Mouse (Mus musculus): Measurements from ENCODE around the gene Mapk7. TPM values are rescaled to one million over a fixed set of nuclear protein-coding genes. Genes with fewer than 3 reads are reported as not detected.

Gene Mapk7
- polyA plus RNA-seq, 1 experiment from 2014 or later = 36.2 TPM

DNA sequence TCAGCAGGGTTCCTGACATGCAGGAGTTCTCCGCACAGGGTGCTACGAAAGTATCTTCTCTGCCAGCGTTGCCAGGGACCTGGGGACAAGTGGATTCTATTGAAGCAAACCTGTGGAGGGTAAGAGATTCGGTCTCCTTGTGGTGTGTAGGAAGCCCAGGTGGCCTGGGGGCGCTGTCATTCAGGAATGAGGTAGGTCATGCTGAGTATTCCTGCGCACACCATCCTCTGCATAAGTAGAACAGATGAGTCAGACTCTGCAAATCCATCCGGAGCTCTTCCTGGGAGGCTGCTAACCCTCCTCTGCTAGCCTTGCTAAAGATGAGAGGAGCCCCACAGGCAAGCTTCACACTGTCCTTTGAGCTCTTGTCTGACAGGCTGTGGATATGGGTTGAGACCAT, 52.5 kb downstream of the Mapk7 start:
- TF ChIP-seq EP300 (IDR thresholded peaks at IDR 0.05) (no peak), CTCF (IDR thresholded peaks at IDR 0.05) (no peak)
- no peaks in the 10 kb centered on the region for H3K9me3 ChIP-seq (ENCODE audit: low read length)
- 83% methylated on average over 7 of the region's 7 CpGs for WGBS

DNA sequence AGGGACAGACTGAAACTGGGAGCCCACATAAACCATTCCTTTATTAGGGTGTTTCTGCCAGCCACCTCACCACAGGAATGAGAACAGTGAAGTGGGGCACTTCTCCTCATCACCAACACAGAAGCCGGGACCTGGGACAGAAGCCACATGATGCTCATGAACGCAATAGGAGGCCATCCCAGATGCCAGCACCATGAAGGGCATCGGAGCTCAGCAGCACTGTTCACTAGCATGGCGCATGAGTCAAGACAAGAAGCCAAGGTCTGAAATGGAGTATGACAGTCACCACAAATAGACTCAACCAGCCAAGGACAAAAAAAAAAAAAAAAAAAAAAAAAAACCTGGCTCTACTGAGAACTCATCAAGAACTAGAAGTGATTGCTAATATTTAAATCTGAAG, 53.8 kb downstream of the Mapk7 start:
- H3K4me2 ChIP-seq (replicated peaks; ENCODE audit: low read depth, low read length) = no peak overlapping the region
- no peak overlapping the region for H3K9ac ChIP-seq (replicated peaks; ENCODE audit: low read depth)
- no peaks in the 10 kb centered on the region for H3K27me3 ChIP-seq (replicated peaks; ENCODE audit: insufficient read depth, low read length)
- no peak for ATAC-seq
- H3K36me3 ChIP-seq (ENCODE audit: insufficient read depth, low read length) = no peaks in the 10 kb centered on the region
- H3K4me1 ChIP-seq (ENCODE audit: insufficient read depth, low read depth, low read length) = no peaks in the 10 kb centered on the region
- no peak overlapping the region for H3K27ac ChIP-seq (ENCODE audit: low read length)
- DNase-seq (ENCODE audit: low spot score) = no peak
- WGBS = 92% methylated on average over 4 of the region's 4 CpGs
- TF ChIP-seq EP300 (IDR thresholded peaks at IDR 0.05) (no peak), CTCF (IDR thresholded peaks at IDR 0.05) (no peak)
- no peaks in the 10 kb centered on the region for H3K9me3 ChIP-seq (ENCODE audit: low read length)
- no peak overlapping the region for H3K4me3 ChIP-seq (ENCODE audit: low read depth, low read length)

More for the DNA sequence above, 52.5 kb downstream of the Mapk7 start:
- H3K4me3 ChIP-seq (ENCODE audit: low read depth, low read length) = no peak overlapping the region
- no peaks in the 10 kb centered on the region for H3K27me3 ChIP-seq (replicated peaks; ENCODE audit: insufficient read depth, low read length)
- no peak overlapping the region for H3K27ac ChIP-seq (ENCODE audit: low read length)
- no peak overlapping the region for H3K4me2 ChIP-seq (replicated peaks; ENCODE audit: low read depth, low read length)
- H3K36me3 ChIP-seq (ENCODE audit: insufficient read depth, low read length) = no peaks in the 10 kb centered on the region
- ATAC-seq = no peak
- DNase-seq (ENCODE audit: low spot score) = no peak
- no peak overlapping the region for H3K9ac ChIP-seq (replicated peaks; ENCODE audit: low read depth)
- H3K4me1 ChIP-seq (ENCODE audit: insufficient read depth, low read depth, low read length) = no peaks in the 10 kb centered on the region

DNA sequence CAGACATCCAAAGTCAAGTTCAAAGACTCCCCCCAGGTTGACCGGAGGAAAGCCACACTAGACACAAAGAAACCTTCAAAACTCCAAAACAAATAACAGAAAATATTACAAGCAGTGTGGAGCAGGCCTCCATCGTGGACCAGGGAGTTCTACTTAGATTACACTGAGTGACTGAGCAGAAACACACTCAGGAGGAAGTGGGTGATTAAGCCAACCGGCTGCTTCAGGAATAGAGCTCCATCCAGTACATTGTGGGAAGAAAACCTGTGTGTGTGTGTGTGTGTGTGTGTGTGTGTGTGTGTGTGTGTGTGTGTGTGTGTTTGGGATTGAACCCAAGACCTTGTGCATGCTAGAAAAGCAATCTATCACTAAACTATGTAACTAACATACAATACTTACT, 55.0 kb downstream of the Mapk7 start:
- DNase-seq (ENCODE audit: low spot score) (no peak), ATAC-seq (no peak)
- WGBS = 44% methylated on average over 3 of the region's 3 CpGs
- Histone ChIP-seq H3K9ac (replicated peaks; ENCODE audit: low read depth) (no peak overlapping the region), H3K27ac (ENCODE audit: low read length) (no peak overlapping the region), H3K4me3 (ENCODE audit: low read depth, low read length) (no peak overlapping the region), H3K4me1 (ENCODE audit: insufficient read depth, low read depth, low read length) (no peaks in the 10 kb centered on the region), H3K27me3 (replicated peaks; ENCODE audit: insufficient read depth, low read length) (no peaks in the 10 kb centered on the region), H3K36me3 (ENCODE audit: insufficient read depth, low read length) (no peaks in the 10 kb centered on the region), H3K4me2 (replicated peaks; ENCODE audit: low read depth, low read length) (no peak overlapping the region), H3K9me3 (ENCODE audit: low read length) (no peaks in the 10 kb centered on the region)
- no peak for TF ChIP-seq EP300 (IDR thresholded peaks at IDR 0.05)
- TF ChIP-seq CTCF (IDR thresholded peaks at IDR 0.05) = no peak

Other genes with a start within 250 kb of the Mapk7 start
- gene Aldh3a2, start 226.9 kb downstream of the Mapk7 start, polyA plus RNA-seq (2015; fragmentation: Nextera tagmentation; extraction: Ambion mirVana) = 67.4 and 68.4 TPM in 2 replicates
- 0.19 and 0.20 TPM in 2 replicates for gene Slc47a2, start 151.5 kb downstream of the Mapk7 start, polyA plus RNA-seq (2015; fragmentation: Nextera tagmentation; extraction: Ambion mirVana)
- gene Slc47a1, start 116.1 kb downstream of the Mapk7 start, polyA plus RNA-seq (2015; fragmentation: Nextera tagmentation; extraction: Ambion mirVana) = 2.9 and 3.0 TPM in 2 replicates
- 0.24 and 0.32 TPM in 2 replicates for gene Rnf112, start 40.3 kb downstream of the Mapk7 start, polyA plus RNA-seq (2015; fragmentation: Nextera tagmentation; extraction: Ambion mirVana)
- gene Mfap4, start 9.0 kb downstream of the Mapk7 start, polyA plus RNA-seq (2015; fragmentation: Nextera tagmentation; extraction: Ambion mirVana) = 2,152 and 2,309 TPM in 2 replicates
- gene B9d1, start 10.7 kb upstream of the Mapk7 start, polyA plus RNA-seq (2015; fragmentation: Nextera tagmentation; extraction: Ambion mirVana) = 16.8 and 17.1 TPM in 2 replicates
- gene Epn2, start 85.3 kb upstream of the Mapk7 start, polyA plus RNA-seq (2015; fragmentation: Nextera tagmentation; extraction: Ambion mirVana) = 41.0 and 47.7 TPM in 2 replicates
- gene Grap, start 158.9 kb upstream of the Mapk7 start, polyA plus RNA-seq (2015; fragmentation: Nextera tagmentation; extraction: Ambion mirVana) = 71.8 and 72.1 TPM in 2 replicates
- gene Fam83g, start 189.7 kb upstream of the Mapk7 start, polyA plus RNA-seq (2015; fragmentation: Nextera tagmentation; extraction: Ambion mirVana) = 1.7 and 1.9 TPM in 2 replicates
- 0.06 TPM in 1 of 2 replicates, not detected in the other for gene Slc5a10, start 226.4 kb upstream of the Mapk7 start, polyA plus RNA-seq (2015; fragmentation: Nextera tagmentation; extraction: Ambion mirVana)